Mouse (Mus musculus) CH12.LX (cell line): ENCODE results near the gene Ak8. TPM values are rescaled to one million over a fixed set of nuclear protein-coding genes. Genes with fewer than 3 reads are reported as not detected.

Source experiments
- DNase-seq: peaks from one replicate; pipeline ENCODE4 v3.0.0-alpha.2; 2013; ENCODE audit errors: extremely low read depth
- H3K27ac ChIP-seq: 2 replicates; pipeline ENCODE4 v1.5.1; 2012; ENCODE audit warnings: low read depth, mild to moderate bottlenecking, control low read depth, moderate library complexity; ENCODE audit not compliant: insufficient read depth
- H3K27me3 ChIP-seq: replicated peaks from 2 replicates; pipeline ENCODE3; 2012; ENCODE audit warnings: inconsistent platforms
- H3K36me3 ChIP-seq, 2 experiments: replicated peaks in 1 of 2; 2 replicates each; pipeline versions ENCODE3 to v1.6.1; 2012; ENCODE audit warnings: inconsistent platforms in 1 of 2, low read length in 1 of 2, mild to moderate bottlenecking in 1 of 2, mixed read lengths in 1 of 2, moderate library complexity in 1 of 2; ENCODE audit not compliant: control insufficient read depth in 1 of 2, insufficient read depth in 1 of 2
- H3K4me1 ChIP-seq, 2 experiments: 2 replicates each; pipeline ENCODE4 v1.6.1; 2012; ENCODE audit warnings: inconsistent platforms in 1 of 2, moderate library complexity in 1 of 2; ENCODE audit not compliant: insufficient read depth in 2 of 2, control insufficient read depth in 1 of 2
- H3K4me2 ChIP-seq: 2 replicates; pipeline ENCODE4 v1.6.1; 2012; ENCODE audit warnings: low read depth, mild to moderate bottlenecking, control low read depth; ENCODE audit not compliant: poor library complexity, insufficient read depth, severe bottlenecking
- H3K4me3 ChIP-seq, 3 experiments: fragments of 150-350 bp in 1 of 3; sonication (generic) in 1 of 3; replicated peaks in 1 of 3; 2 replicates each; pipeline versions ENCODE3 to v1.5.1; 2011 to 2012; ENCODE audit warnings: low read depth in 2 of 3, low read length in 2 of 3, mild to moderate bottlenecking in 2 of 3, moderate library complexity in 2 of 3, control low read depth in 1 of 3, improper control_type of control experiment in 1 of 3, inconsistent platforms in 1 of 3, mixed read lengths in 1 of 3; ENCODE audit not compliant: poor library complexity in 1 of 3
- H3K79me2 ChIP-seq: replicated peaks from 2 replicates; pipeline ENCODE4 v1.6.1; 2012; ENCODE audit warnings: mild to moderate bottlenecking, moderate library complexity; ENCODE audit not compliant: control insufficient read depth, poor library complexity, insufficient read depth, severe bottlenecking; ENCODE audit errors: extremely low read depth
- H3K9ac ChIP-seq: 2 replicates; pipeline ENCODE4 v1.6.1; 2012; ENCODE audit warnings: low read depth, mild to moderate bottlenecking, control low read depth, moderate library complexity; ENCODE audit not compliant: insufficient read depth
- H3K9me3 ChIP-seq: replicated peaks from 2 replicates; pipeline ENCODE3; 2012; ENCODE audit warnings: low read length, inconsistent platforms, mixed read lengths
- CHD1 ChIP-seq: IDR thresholded peaks from 2 replicates; pipeline ENCODE4 v1.6.1; 2012; ENCODE audit warnings: low read depth, low read length, improper control_type of control experiment, inconsistent platforms
- CHD2 ChIP-seq: IDR thresholded peaks from 2 replicates; pipeline ENCODE4 v1.6.1; 2011; ENCODE audit warnings: low read length, improper control_type of control experiment
- CTCF ChIP-seq, 2 experiments: IDR thresholded peaks in 1 of 2; conservative IDR thresholded peaks in 1 of 2; 2 replicates each; pipeline ENCODE4 v1.5.1; 2011 to 2012; ENCODE audit warnings: low read depth in 2 of 2, low read length in 2 of 2, improper control_type of control experiment in 1 of 2, inconsistent platforms in 1 of 2, mild to moderate bottlenecking in 1 of 2, moderate library complexity in 1 of 2
- E2F4 ChIP-seq: IDR thresholded peaks from 2 replicates; pipeline ENCODE4 v1.6.1; 2011; ENCODE audit warnings: low read depth, low read length, improper control_type of control experiment; ENCODE audit not compliant: insufficient replicate concordance
- ELF1 ChIP-seq: IDR thresholded peaks from 2 replicates; pipeline ENCODE4 v1.6.1; 2014; ENCODE audit warnings: low read depth, mild to moderate bottlenecking, inconsistent platforms, low read length, improper control_type of control experiment
- GABPA ChIP-seq: IDR thresholded peaks from 2 replicates; pipeline ENCODE4 v1.6.1; 2012; ENCODE audit warnings: low read depth, low read length, improper control_type of control experiment, inconsistent platforms; ENCODE audit not compliant: insufficient replicate concordance
- HCFC1 ChIP-seq: IDR thresholded peaks from 2 replicates; pipeline ENCODE4 v1.6.1; 2012; ENCODE audit warnings: low read depth, mild to moderate bottlenecking, inconsistent platforms, low read length, improper control_type of control experiment
- IRF4 ChIP-seq: IDR thresholded peaks from 2 replicates; pipeline ENCODE4 v1.6.1; 2014; ENCODE audit warnings: low read depth, mild to moderate bottlenecking, inconsistent platforms, low read length, improper control_type of control experiment
- JUN ChIP-seq: IDR thresholded peaks from 2 replicates; pipeline ENCODE4 v1.6.1; 2011; ENCODE audit warnings: low read depth, mild to moderate bottlenecking, low read length, improper control_type of control experiment, moderate library complexity; ENCODE audit not compliant: insufficient read depth
- MAFK ChIP-seq: IDR thresholded peaks from 2 replicates; pipeline ENCODE4 v1.6.1; 2011; ENCODE audit warnings: low read length, improper control_type of control experiment; ENCODE audit not compliant: insufficient replicate concordance
- MAX ChIP-seq: IDR thresholded peaks from 2 replicates; pipeline ENCODE4 v1.6.1; 2011; ENCODE audit warnings: low read length, improper control_type of control experiment
- MAZ ChIP-seq: IDR thresholded peaks from 2 replicates; pipeline ENCODE4 v1.6.1; 2012; ENCODE audit warnings: low read depth, mild to moderate bottlenecking, inconsistent platforms, low read length, improper control_type of control experiment, moderate library complexity
- MEF2A ChIP-seq: IDR thresholded peaks from 2 replicates; pipeline ENCODE4 v1.6.1; 2014; ENCODE audit warnings: low read depth, mild to moderate bottlenecking, inconsistent platforms, low read length, improper control_type of control experiment, borderline replicate concordance
- MXI1 ChIP-seq: IDR thresholded peaks from 2 replicates; pipeline ENCODE4 v1.6.1; 2011; ENCODE audit warnings: mild to moderate bottlenecking, low read depth, low read length, improper control_type of control experiment
- NELFE ChIP-seq: IDR thresholded peaks from 2 replicates; pipeline ENCODE4 v1.6.1; 2011; ENCODE audit warnings: low read depth, low read length, improper control_type of control experiment
- PAX5 ChIP-seq: IDR thresholded peaks from 2 replicates; pipeline ENCODE4 v1.6.1; 2012; ENCODE audit warnings: low read length, inconsistent platforms, mixed read lengths
- POLR2A ChIP-seq: IDR thresholded peaks from 2 replicates; pipeline ENCODE4 v1.6.1; 2011; ENCODE audit warnings: low read depth, mild to moderate bottlenecking, improper control_type of control experiment, low read length
- POLR2AphosphoS2 ChIP-seq: IDR thresholded peaks from 2 replicates; pipeline ENCODE4 v1.6.1; 2011; ENCODE audit warnings: low read depth, low read length, improper control_type of control experiment
- RAD21 ChIP-seq: IDR thresholded peaks from 2 replicates; pipeline ENCODE4 v1.6.1; 2011; ENCODE audit warnings: low read depth, mild to moderate bottlenecking, low read length, improper control_type of control experiment, moderate library complexity
- RCOR1 ChIP-seq: conservative IDR thresholded peaks from 2 replicates; pipeline ENCODE4 v1.6.1; 2012; ENCODE audit warnings: low read depth, mild to moderate bottlenecking, inconsistent platforms, low read length, improper control_type of control experiment
- SIN3A ChIP-seq: IDR thresholded peaks from 2 replicates; pipeline ENCODE4 v1.6.1; 2012; ENCODE audit warnings: low read length, improper control_type of control experiment, inconsistent platforms
- SMC3 ChIP-seq: IDR thresholded peaks from 2 replicates; pipeline ENCODE4 v1.6.1; 2011; ENCODE audit warnings: low read depth, low read length, improper control_type of control experiment
- TBP ChIP-seq: conservative IDR thresholded peaks from 2 replicates; pipeline ENCODE4 v1.6.1; 2011; ENCODE audit warnings: low read depth, low read length, improper control_type of control experiment
- TCF12 ChIP-seq: IDR thresholded peaks from 2 replicates; pipeline ENCODE4 v1.6.1; 2014; ENCODE audit warnings: low read depth, mild to moderate bottlenecking, inconsistent platforms, low read length, improper control_type of control experiment
- USF1 ChIP-seq: IDR thresholded peaks from 2 replicates; pipeline ENCODE4 v1.6.1; 2014; ENCODE audit warnings: low read depth, mild to moderate bottlenecking, inconsistent platforms, low read length, improper control_type of control experiment
- USF2 ChIP-seq: conservative IDR thresholded peaks from 2 replicates; pipeline ENCODE4 v1.6.1; 2011; ENCODE audit warnings: low read depth, low read length, improper control_type of control experiment
- ZC3H11A ChIP-seq: IDR thresholded peaks from 2 replicates; pipeline ENCODE4 v1.6.1; 2012; ENCODE audit warnings: low read depth, mild to moderate bottlenecking, inconsistent platforms, low read length, improper control_type of control experiment
- ZMIZ1 ChIP-seq: IDR thresholded peaks from 2 replicates; pipeline ENCODE4 v1.6.1; 2012; ENCODE audit warnings: low read depth, mild to moderate bottlenecking, inconsistent platforms, low read length, improper control_type of control experiment
- dilution Hi-C: fragments of 300-500 bp; cut with MboI; formaldehyde crosslinking; loops from 2 replicates; pipeline ENCODE4 v1.14.3; 2020; ENCODE audit warnings: low sequenced_read_pairs; ENCODE audit not compliant: extremely low pct_unique_long_range_greater_than_20kb, extremely low pct_ligation_motif_present
- in situ Hi-C: fragments of 300-500 bp; cut with MboI; formaldehyde crosslinking; loops from 3 replicates; pipeline ENCODE4 v1.14.3; 2019; ENCODE audit warnings: low sequenced_read_pairs, low pct_ligation_motif_present, low pct_unique_long_range_greater_than_20kb, mixed read lengths
- polyA plus RNA-seq: library from polyadenylated mRNA; unstranded; fragments of >175 nt; gene quantifications from 2 replicates; pipeline ENCODE4 v1.2.1, GENCODE M21; 2012; ENCODE audit warnings: low read depth; ENCODE audit not compliant: insufficient read length
- total RNA-seq, 2 experiments: library from RNA; depleted of rRNA; stranded (reverse); fragments of 300-350 nt in 1 of 2; fragments of >200 nt in 1 of 2; gene quantifications; 2 replicates each; pipeline ENCODE4 v1.2.3; 2012 to 2014

Gene Ak8
- total and polyA plus RNA-seq, 3 experiments = 0.55 to 4.9 (median 1.1) TPM

DNA sequence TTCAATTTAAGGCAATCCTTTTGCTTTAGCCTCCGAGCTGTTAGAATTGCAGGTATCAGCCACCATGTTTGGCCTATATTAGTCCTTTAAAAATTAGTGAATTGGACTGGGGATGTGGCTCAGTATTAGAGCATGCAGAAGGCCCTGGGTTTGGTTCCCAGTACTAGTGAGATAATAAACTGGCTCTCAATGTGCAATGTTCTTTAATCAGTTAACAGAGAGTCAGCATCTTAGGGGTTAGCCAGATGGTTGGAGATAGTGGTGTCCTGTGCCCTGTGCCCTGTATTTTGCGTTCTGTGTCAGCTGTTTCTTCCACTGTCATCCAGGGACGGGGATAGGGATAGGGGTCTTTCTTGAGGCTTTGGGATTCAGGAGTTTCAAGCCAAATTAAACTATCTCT lies 37.1 kb upstream of the Ak8 start:
- H3K4me1 ChIP-seq = no peaks in the 10 kb centered on the region
- no peaks in the 10 kb centered on the region for H3K27me3 ChIP-seq
- no peak overlapping the region for H3K27ac ChIP-seq
- in situ Hi-C loops (no loop called here), dilution Hi-C loops (no loop called here)
- H3K9me3 ChIP-seq = no peaks in the 10 kb centered on the region
- no peak overlapping the region for H3K9ac ChIP-seq
- no peak overlapping the region for H3K4me2 ChIP-seq
- H3K4me3 ChIP-seq = no peak overlapping the region
- TF ChIP-seq SMC3 (no peak), IRF4 (no peak), HCFC1 (no peak), ELF1 (no peak), SIN3A (no peak), NELFE (no peak), MAX (no peak), MXI1 (no peak), MEF2A (no peak), E2F4 (no peak), USF1 (no peak), POLR2A (no peak), TCF12 (no peak), RAD21 (no peak)
- peaks cover 48 to 91% of the 10 kb centered on the region in 2 experiments for H3K36me3 ChIP-seq
- DNase-seq = no peak
- no peaks in the 10 kb centered on the region for H3K79me2 ChIP-seq

DNA sequence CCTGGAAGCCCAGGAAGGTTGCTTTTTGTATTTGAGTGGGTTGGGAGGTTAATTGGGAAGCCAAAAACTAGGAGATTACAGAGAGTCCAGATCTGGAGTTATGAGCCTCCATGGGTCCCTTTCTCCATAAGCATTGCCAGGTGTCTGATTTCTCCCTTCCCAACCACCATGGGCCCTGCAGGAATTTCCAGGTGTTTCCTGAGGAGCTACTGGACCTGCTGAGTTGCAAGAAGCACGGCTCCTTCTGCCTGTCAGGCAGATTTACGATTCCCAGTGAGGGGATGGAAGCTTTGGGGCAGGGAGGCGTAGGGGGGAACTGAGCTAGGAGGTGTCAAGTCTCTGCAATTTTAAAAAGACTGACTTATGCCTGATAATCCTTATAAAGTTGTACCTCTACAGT lies 34.1 kb upstream of the Ak8 start:
- in situ Hi-C loops (no loop called here), dilution Hi-C loops (no loop called here)
- H3K36me3 ChIP-seq = peaks cover 47 to 94% of the 10 kb centered on the region in 2 experiments
- H3K27me3 ChIP-seq = no peaks in the 10 kb centered on the region
- no peak overlapping the region for H3K27ac ChIP-seq
- H3K4me3 ChIP-seq = no peak overlapping the region
- H3K4me1 ChIP-seq = no peaks in the 10 kb centered on the region
- TF ChIP-seq IRF4 (no peak), ZMIZ1 (no peak), USF2 (no peak), RAD21 (no peak), E2F4 (no peak), POLR2AphosphoS2 (no peak), JUN (no peak), PAX5 (no peak), CTCF (conservative IDR thresholded peaks at IDR 0.05 in 1 of 2, IDR thresholded peaks at IDR 0.05 in 1 of 2; ENCODE audit: low read depth in 2 of 2, low read length in 2 of 2) (no peak), CHD2 (no peak), ZC3H11A (no peak), CHD1 (no peak), MAZ (no peak), MAFK (no peak), GABPA (no peak), RCOR1 (no peak), HCFC1 (no peak), ELF1 (no peak), TBP (no peak)
- H3K9ac ChIP-seq = no peak overlapping the region
- no peaks in the 10 kb centered on the region for H3K79me2 ChIP-seq
- H3K4me2 ChIP-seq = no peak overlapping the region
- DNase-seq = no peak
- H3K9me3 ChIP-seq = no peaks in the 10 kb centered on the region
